22 mouse cellular contexts compared by ENCODE assay signal in the genomic region with DNA sequence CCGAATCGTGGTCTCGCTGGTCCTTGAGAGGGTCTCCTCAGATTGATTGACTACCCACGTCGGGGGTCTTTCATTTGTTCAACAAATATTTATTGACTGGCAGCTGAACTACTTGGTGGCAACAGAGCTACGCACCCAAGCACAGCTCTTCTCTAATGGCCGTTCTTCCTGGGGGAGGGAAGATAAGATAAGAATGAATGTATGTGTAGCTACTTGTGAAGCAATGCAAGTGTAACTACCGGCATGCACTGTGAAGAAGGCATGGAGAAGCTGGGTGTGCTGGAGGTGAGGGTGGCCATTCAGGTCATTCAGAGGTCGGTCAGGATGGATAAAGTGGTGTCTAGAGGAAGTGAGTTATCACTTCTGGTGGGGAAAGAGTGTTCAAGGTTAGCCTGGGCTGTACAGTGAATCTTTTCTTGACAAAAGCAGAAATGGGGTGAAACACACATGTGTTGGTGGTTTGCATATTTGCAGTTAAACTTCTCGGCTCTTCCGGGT.
"Had no signal": no experiment of that assay in that cellular context is flagged by ENCODE, and none has a peak within 500 bp of the region (broad histone marks: within the 10 kb centered on the region; RNA-seq: fewer than 3 reads in every experiment).

No protein-coding gene starts in this region.

- H3K4me3 ChIP-seq: heart, adult 2 months; heart, embryonic 13.5 days; heart, embryonic 15.5 days; hindbrain, embryonic 13.5 days; hindbrain, embryonic 15.5 days; kidney, embryonic 15.5 days; limb, embryonic 13.5 days; limb, embryonic 15.5 days; liver, embryonic 12.5 days had no signal

- ATAC-seq: hindbrain, postnatal 0 days; liver, embryonic 12.5 days had no signal

- H3K9ac ChIP-seq: heart, embryonic 13.5 days; heart, embryonic 15.5 days; hindbrain, embryonic 13.5 days; hindbrain, embryonic 15.5 days; kidney, embryonic 15.5 days; limb, embryonic 13.5 days; limb, embryonic 15.5 days; liver, embryonic 12.5 days had no signal

- H3K27ac ChIP-seq: heart, adult 2 months; heart, embryonic 13.5 days; heart, embryonic 15.5 days; hindbrain, embryonic 13.5 days; hindbrain, embryonic 15.5 days; hindbrain, postnatal 0 days; kidney, embryonic 15.5 days; kidney, postnatal 0 days; limb, embryonic 13.5 days; limb, embryonic 15.5 days; liver, embryonic 12.5 days had no signal

- H3K4me2 ChIP-seq: heart, embryonic 11.5 days; heart, embryonic 13.5 days; heart, embryonic 15.5 days; hindbrain, embryonic 13.5 days; hindbrain, embryonic 15.5 days; kidney, embryonic 15.5 days; limb, embryonic 13.5 days; limb, embryonic 15.5 days; liver, embryonic 12.5 days had no signal

- H3K27me3 ChIP-seq: heart, embryonic 13.5 days; heart, embryonic 15.5 days; hindbrain, embryonic 13.5 days; hindbrain, embryonic 15.5 days; kidney, embryonic 15.5 days; limb, embryonic 13.5 days; limb, embryonic 15.5 days; liver, embryonic 12.5 days had no signal

- H3K9me3 ChIP-seq: heart, embryonic 13.5 days; heart, embryonic 15.5 days; hindbrain, embryonic 13.5 days; hindbrain, embryonic 15.5 days; kidney, embryonic 15.5 days; limb, embryonic 13.5 days; limb, embryonic 15.5 days; liver, embryonic 12.5 days had no signal

- DNase-seq: gastrocnemius, postnatal 14 days; gastrocnemius, postnatal 36 days; heart, adult 2 months; heart, postnatal 14 days; heart, postnatal 36 days; kidney, adult 11 months; kidney, adult 9 months; kidney, postnatal 14 days; layer of hippocampus, adult 9-11 months; layer of hippocampus, postnatal 36 days; left cerebral cortex, postnatal 4 days had no signal

- H3K4me1 ChIP-seq: heart, embryonic 15.5 days; hindbrain, embryonic 15.5 days; kidney, embryonic 15.5 days; limb, embryonic 13.5 days had no signal

- H3K36me3 ChIP-seq: heart, embryonic 13.5 days; heart, embryonic 15.5 days; hindbrain, embryonic 13.5 days; hindbrain, embryonic 15.5 days; kidney, embryonic 15.5 days; limb, embryonic 13.5 days; limb, embryonic 15.5 days; liver, embryonic 12.5 days had no signal
